Mouse (Mus musculus) cortical plate, adult 2 months (tissue): Measurements from ENCODE around the gene Tpst2.

ENCODE experiments used
- CTCF ChIP-seq: fragments of 200-500 bp; IDR thresholded peaks from 2 replicates; pipeline ENCODE4 v1.5.1; 2011; ENCODE audit warnings: mild to moderate bottlenecking, control low read depth, low read length; ENCODE audit not compliant: insufficient read depth; ENCODE audit errors: extremely low read depth
- POLR2A ChIP-seq: fragments of 200-500 bp; IDR thresholded peaks from 2 replicates; pipeline ENCODE4 v1.6.1; 2011; ENCODE audit warnings: mild to moderate bottlenecking, low read length, control low read depth; ENCODE audit not compliant: insufficient read depth; ENCODE audit errors: extremely low read depth

GRCm38 (mm10) chr5:112277906-112278470 is 1.5 kb downstream of the Tpst2 start:
- no peak for TF ChIP-seq POLR2A
- TF ChIP-seq CTCF = no peak
